Mouse (Mus musculus) hindbrain, embryonic 10.5 days (tissue): ENCODE data around the gene Ager. TPM values are rescaled to one million over a fixed set of nuclear protein-coding genes. Genes with fewer than 3 reads are reported as not detected.

ENCODE experiments used
- DNase-seq: peaks from one replicate; pipeline ENCODE4 v3.0.0-alpha.2; 2017; ENCODE audit warnings: low spot score
- H3K27ac ChIP-seq: fragments of 300-500 bp; sonication (generic); 2 replicates; pipeline ENCODE4 v1.5.1; 2016; ENCODE audit warnings: mild to moderate bottlenecking, moderate library complexity
- H3K27me3 ChIP-seq: fragments of 300-500 bp; sonication (generic); 2 replicates; pipeline ENCODE4 v1.6.1; 2016; ENCODE audit warnings: mild to moderate bottlenecking; ENCODE audit not compliant: poor library complexity, insufficient read depth, severe bottlenecking
- H3K36me3 ChIP-seq: fragments of 300-500 bp; sonication (generic); 2 replicates; pipeline ENCODE4 v1.6.1; 2016; ENCODE audit warnings: mild to moderate bottlenecking, moderate library complexity
- H3K4me1 ChIP-seq: fragments of 300-500 bp; sonication (generic); replicated peaks from 2 replicates; pipeline ENCODE4 v1.6.1; 2016; ENCODE audit warnings: mild to moderate bottlenecking
- H3K4me3 ChIP-seq: fragments of 300-500 bp; sonication (generic); 2 replicates; pipeline ENCODE4 v1.5.1; 2016; ENCODE audit warnings: mild to moderate bottlenecking, moderate library complexity
- H3K9me3 ChIP-seq: fragments of 300-500 bp; sonication (generic); 2 replicates; pipeline ENCODE4 v1.6.1; 2016; ENCODE audit warnings: mild to moderate bottlenecking, moderate library complexity
- WGBS: fragments of 180-500 bp; shearing (Covaris S2); methylation state at CpG from one replicate; pipeline ENCODE4 v1.1.7; 2016; 5-methylcytosine and 5-hydroxymethylcytosine counted together
- polyA plus RNA-seq: library from polyadenylated mRNA; unstranded; fragments of >200 nt; fragmentation: Nextera tagmentation; extraction: Ambion mirVana; gene quantifications from 2 replicates; pipeline ENCODE4 v1.2.1, GENCODE M21; 2016

Ager gene
- polyA plus RNA-seq, 1 experiment from 2014 or later = 2.0 TPM

GRCm38 (mm10) chr17:34564796-34565195 lies 32.9 kb upstream of the Ager start:
- Histone ChIP-seq H3K27me3 (peaks cover 14% of the 10 kb centered on the region; the same call in 1 of the 2 replicates), H3K36me3 (no peaks in the 10 kb centered on the region), H3K4me3 (peak overlapping the region; percentile 26; the same call in 1 of the 2 replicates), H3K9me3 (no peaks in the 10 kb centered on the region), H3K27ac (peak overlapping the region; percentile 75), H3K4me1 (peaks cover 21% of the 10 kb centered on the region)
- DNase-seq = no peak
- WGBS = 39% methylated on average over 3 of the region's 3 CpGs

GRCm38 (mm10) chr17:34567311-34567710 lies 30.4 kb upstream of the Ager start:
- peaks cover 14% of the 10 kb centered on the region; the same call in 1 of the 2 replicates for H3K27me3 ChIP-seq
- no peak overlapping the region for H3K4me3 ChIP-seq
- no peak for DNase-seq
- H3K27ac ChIP-seq = no peak overlapping the region
- WGBS = 60% methylated on average over 9 of the region's 9 CpGs
- H3K4me1 ChIP-seq = peaks cover 26% of the 10 kb centered on the region
- H3K36me3 ChIP-seq = no peaks in the 10 kb centered on the region
- H3K9me3 ChIP-seq = no peaks in the 10 kb centered on the region

DNA sequence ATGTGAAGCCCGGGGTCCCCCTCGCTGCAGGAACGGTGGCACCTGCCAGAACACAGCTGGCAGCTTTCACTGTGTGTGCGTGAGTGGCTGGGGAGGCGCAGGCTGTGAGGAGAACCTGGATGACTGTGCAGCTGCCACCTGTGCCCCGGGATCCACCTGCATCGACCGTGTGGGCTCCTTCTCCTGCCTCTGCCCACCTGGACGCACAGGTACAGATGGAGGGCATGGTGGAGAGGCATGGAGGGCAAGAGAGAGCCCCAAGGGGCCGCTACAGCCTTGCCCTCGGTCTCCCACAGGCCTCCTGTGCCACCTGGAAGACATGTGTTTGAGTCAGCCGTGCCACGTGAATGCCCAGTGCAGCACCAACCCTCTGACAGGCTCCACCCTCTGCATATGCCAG lies 29.2 kb upstream of the Ager start:
- Histone ChIP-seq H3K36me3 (no peaks in the 10 kb centered on the region), H3K27ac (no peak overlapping the region), H3K9me3 (no peaks in the 10 kb centered on the region), H3K4me1 (peaks cover 31% of the 10 kb centered on the region), H3K4me3 (no peak overlapping the region), H3K27me3 (peaks cover 14% of the 10 kb centered on the region)
- no peak for DNase-seq
- WGBS = 77% methylated on average over 13 of the region's 13 CpGs

- peaks cover 19% of the 10 kb centered on the region for H3K4me1 ChIP-seq
- peaks cover 12% of the 10 kb centered on the region for H3K27me3 ChIP-seq
- no peak for DNase-seq
- WGBS = 73% methylated on average over 4 of the region's 4 CpGs
- H3K27ac ChIP-seq = no peak overlapping the region
- H3K36me3 ChIP-seq = no peaks in the 10 kb centered on the region
- H3K9me3 ChIP-seq = no peaks in the 10 kb centered on the region
- H3K4me3 ChIP-seq = no peak overlapping the region
Measured at GRCm38 (mm10) chr17:34569919-34570318, 27.7 kb upstream of the Ager start.

GRCm38 (mm10) chr17:34571875-34572274 lies 25.8 kb upstream of the Ager start:
- DNase-seq = no peak
- Histone ChIP-seq H3K27me3 (peaks cover 10% of the 10 kb centered on the region), H3K9me3 (no peaks in the 10 kb centered on the region), H3K27ac (no peak overlapping the region), H3K4me1 (peaks cover 16% of the 10 kb centered on the region), H3K36me3 (no peaks in the 10 kb centered on the region), H3K4me3 (peak overlapping the region; percentile 16)
- WGBS = 12% methylated on average over 5 of the region's 5 CpGs

DNA sequence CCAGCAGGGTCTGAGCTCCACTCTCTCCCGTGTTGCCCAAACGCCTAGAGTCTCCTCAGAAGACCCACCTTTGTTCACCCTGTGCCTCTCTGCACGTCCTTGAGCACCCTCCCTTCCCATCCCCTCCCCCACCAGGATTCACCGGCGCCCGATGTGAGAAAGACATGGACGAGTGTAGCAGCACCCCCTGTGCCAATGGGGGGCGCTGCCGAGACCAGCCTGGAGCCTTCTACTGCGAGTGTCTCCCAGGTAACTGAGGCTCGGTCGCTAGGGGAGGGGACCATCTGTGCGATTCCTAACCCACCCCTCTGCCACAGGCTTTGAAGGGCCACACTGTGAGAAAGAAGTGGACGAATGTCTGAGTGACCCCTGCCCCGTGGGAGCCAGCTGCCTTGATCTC lies 25.3 kb upstream of the Ager start:
- Histone ChIP-seq H3K9me3 (no peaks in the 10 kb centered on the region), H3K4me1 (peaks cover 16% of the 10 kb centered on the region), H3K27me3 (peaks cover 6% of the 10 kb centered on the region), H3K27ac (peak overlapping the region; percentile 66), H3K36me3 (no peaks in the 10 kb centered on the region), H3K4me3 (peak overlapping the region; percentile 16)
- WGBS = 8% methylated on average over 15 of the region's 15 CpGs
- no peak for DNase-seq

DNA sequence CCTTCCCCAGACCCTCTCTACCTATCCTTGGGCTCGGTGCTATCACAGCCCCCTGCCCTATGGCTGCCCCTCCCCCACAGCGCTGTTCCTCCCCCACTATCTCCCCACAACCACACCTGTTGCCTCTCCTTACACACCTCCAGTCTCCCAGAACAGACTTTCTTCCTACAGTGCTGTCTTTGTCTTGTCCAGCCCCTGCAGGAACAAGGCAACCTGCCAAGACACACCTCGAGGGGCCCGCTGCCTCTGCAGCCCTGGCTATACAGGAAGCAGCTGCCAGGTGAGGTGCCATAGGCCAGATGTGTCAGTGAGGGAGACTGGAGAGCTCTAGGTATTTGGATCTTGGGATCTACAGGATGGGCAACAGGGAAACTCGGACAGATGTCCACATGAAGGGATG lies 21.1 kb upstream of the Ager start:
- 77% methylated on average over 5 of the region's 5 CpGs for WGBS
- no peak overlapping the region for H3K27ac ChIP-seq
- no peak overlapping the region for H3K4me3 ChIP-seq
- no peaks in the 10 kb centered on the region for H3K9me3 ChIP-seq
- no peaks in the 10 kb centered on the region for H3K36me3 ChIP-seq
- no peak for DNase-seq
- no peaks in the 10 kb centered on the region; the same call in 1 of the 2 replicates for H3K27me3 ChIP-seq
- peaks cover 18% of the 10 kb centered on the region for H3K4me1 ChIP-seq

GRCm38 (mm10) chr17:34578070-34578469 lies 19.6 kb upstream of the Ager start:
- peaks cover 14% of the 10 kb centered on the region for H3K4me1 ChIP-seq
- no peaks in the 10 kb centered on the region for H3K36me3 ChIP-seq
- no peak for DNase-seq
- no peak overlapping the region for H3K4me3 ChIP-seq
- 88% methylated on average over 3 of the region's 3 CpGs for WGBS
- no peaks in the 10 kb centered on the region for H3K9me3 ChIP-seq
- no peak overlapping the region for H3K27ac ChIP-seq
- no peaks in the 10 kb centered on the region; the same call in 1 of the 2 replicates for H3K27me3 ChIP-seq

GRCm38 (mm10) chr17:34582528-34582927 lies 15.1 kb upstream of the Ager start:
- H3K27me3 ChIP-seq = no peaks in the 10 kb centered on the region
- H3K9me3 ChIP-seq = no peaks in the 10 kb centered on the region
- H3K4me1 ChIP-seq = peaks cover 51% of the 10 kb centered on the region
- WGBS = 84% methylated on average over 12 of the region's 12 CpGs
- no peak for DNase-seq
- H3K36me3 ChIP-seq = no peaks in the 10 kb centered on the region
- H3K27ac ChIP-seq = peak overlapping the region; percentile 69
- no peak overlapping the region for H3K4me3 ChIP-seq

- WGBS = 73% methylated on average over 7 of the region's 7 CpGs
Measured at GRCm38 (mm10) chr17:34583397-34583796, 14.3 kb upstream of the Ager start.

GRCm38 (mm10) chr17:34583819-34584218 lies 13.8 kb upstream of the Ager start:
- Histone ChIP-seq H3K4me3 (no peak overlapping the region), H3K27ac (peak overlapping the region; percentile 69), H3K36me3 (no peaks in the 10 kb centered on the region)

More at GRCm38 (mm10) chr17:34583397-34583796, 14.3 kb upstream of the Ager start:
- Histone ChIP-seq H3K4me1 (peaks cover 59% of the 10 kb centered on the region), H3K9me3 (no peaks in the 10 kb centered on the region), H3K27me3 (no peaks in the 10 kb centered on the region), H3K36me3 (no peaks in the 10 kb centered on the region), H3K27ac (peak overlapping the region; percentile 69), H3K4me3 (no peak overlapping the region)
- DNase-seq = no peak

DNA sequence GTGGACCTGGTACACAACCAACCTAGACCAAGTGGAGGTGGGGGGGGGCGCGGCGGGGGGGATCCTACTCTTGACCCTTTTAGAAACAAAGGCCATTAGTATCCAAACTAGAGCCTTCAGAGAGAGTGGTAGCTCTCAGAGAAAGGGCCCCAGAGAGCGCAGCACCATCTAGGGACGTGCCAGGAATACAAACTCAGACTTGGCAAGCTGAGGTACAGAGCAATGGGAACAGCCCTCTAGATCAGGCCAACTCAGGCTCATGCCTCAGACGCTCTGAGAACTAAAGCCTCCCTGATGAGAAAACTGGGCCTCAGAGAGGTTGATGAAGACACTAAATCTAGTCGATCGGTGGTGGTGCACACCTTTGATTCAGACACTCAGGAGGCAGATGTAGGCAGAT lies 12.5 kb upstream of the Ager start:
- Histone ChIP-seq H3K4me3 (no peak overlapping the region), H3K9me3 (no peaks in the 10 kb centered on the region), H3K36me3 (no peaks in the 10 kb centered on the region), H3K4me1 (peaks cover 71% of the 10 kb centered on the region), H3K27ac (peak overlapping the region; percentile 98), H3K27me3 (no peaks in the 10 kb centered on the region)
- 89% methylated on average over 8 of the region's 8 CpGs for WGBS
- DNase-seq = no peak

More at GRCm38 (mm10) chr17:34583819-34584218, 13.8 kb upstream of the Ager start:
- WGBS = 82% methylated on average over 8 of the region's 8 CpGs
- DNase-seq = no peak
- peaks cover 63% of the 10 kb centered on the region for H3K4me1 ChIP-seq
- H3K27me3 ChIP-seq = no peaks in the 10 kb centered on the region
- no peaks in the 10 kb centered on the region for H3K9me3 ChIP-seq

DNA sequence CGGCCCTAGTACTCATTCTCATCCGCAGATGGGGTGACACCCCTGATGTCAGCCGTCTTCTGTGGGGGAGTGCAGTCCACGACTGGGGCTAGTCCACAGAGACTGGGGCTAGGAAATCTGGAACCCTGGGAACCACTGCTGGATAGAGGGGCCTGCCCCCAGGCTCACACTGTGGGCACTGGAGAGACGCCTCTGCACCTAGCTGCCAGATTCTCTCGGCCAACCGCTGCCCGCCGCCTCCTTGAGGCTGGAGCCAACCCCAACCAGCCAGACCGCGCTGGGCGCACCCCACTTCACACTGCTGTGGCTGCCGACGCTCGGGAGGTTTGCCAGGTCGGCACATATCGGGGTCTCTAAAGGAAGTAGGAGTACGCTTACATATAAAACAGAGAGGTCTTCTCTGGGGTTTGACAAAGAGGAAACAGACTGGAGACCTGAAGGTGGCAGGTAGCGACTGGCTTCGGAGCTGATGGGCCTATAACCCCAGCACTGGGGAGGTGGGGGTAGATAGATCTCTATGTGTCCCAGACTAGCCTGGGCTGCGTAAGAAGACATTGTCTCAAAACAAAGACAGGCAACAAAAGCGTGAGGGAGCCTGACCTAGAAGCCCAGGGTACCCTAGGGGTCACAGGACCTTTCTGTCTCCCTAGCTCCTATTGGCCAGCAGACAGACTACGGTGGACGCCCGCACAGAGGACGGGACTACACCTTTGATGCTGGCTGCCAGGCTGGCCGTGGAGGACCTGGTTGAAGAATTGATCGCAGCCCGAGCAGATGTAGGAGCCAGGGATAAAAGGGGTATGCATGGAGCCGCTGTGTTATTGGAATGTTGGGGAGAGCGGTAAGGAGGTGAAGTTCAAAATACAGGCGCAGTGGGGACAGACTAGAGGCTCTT lies 11.5 kb upstream of the Ager start:
- WGBS = 17% methylated on average over 32 of the region's 32 CpGs
- Histone ChIP-seq H3K27ac (peak overlapping the region; percentile 98), H3K4me3 (peak overlapping the region; percentile 67), H3K27me3 (no peaks in the 10 kb centered on the region), H3K9me3 (no peaks in the 10 kb centered on the region), H3K36me3 (no peaks in the 10 kb centered on the region), H3K4me1 (peaks cover 79% of the 10 kb centered on the region)
- DNase-seq = peak; percentile 70
